Mouse (Mus musculus) ovary, postnatal 10 days (tissue): Measurements from ENCODE around the gene Esrrb.

Experiments
- DNase-seq: peaks from one replicate; pipeline ENCODE4 v3.0.0; 2022; ENCODE audit warnings: low spot score

Esrrb gene

DNA sequence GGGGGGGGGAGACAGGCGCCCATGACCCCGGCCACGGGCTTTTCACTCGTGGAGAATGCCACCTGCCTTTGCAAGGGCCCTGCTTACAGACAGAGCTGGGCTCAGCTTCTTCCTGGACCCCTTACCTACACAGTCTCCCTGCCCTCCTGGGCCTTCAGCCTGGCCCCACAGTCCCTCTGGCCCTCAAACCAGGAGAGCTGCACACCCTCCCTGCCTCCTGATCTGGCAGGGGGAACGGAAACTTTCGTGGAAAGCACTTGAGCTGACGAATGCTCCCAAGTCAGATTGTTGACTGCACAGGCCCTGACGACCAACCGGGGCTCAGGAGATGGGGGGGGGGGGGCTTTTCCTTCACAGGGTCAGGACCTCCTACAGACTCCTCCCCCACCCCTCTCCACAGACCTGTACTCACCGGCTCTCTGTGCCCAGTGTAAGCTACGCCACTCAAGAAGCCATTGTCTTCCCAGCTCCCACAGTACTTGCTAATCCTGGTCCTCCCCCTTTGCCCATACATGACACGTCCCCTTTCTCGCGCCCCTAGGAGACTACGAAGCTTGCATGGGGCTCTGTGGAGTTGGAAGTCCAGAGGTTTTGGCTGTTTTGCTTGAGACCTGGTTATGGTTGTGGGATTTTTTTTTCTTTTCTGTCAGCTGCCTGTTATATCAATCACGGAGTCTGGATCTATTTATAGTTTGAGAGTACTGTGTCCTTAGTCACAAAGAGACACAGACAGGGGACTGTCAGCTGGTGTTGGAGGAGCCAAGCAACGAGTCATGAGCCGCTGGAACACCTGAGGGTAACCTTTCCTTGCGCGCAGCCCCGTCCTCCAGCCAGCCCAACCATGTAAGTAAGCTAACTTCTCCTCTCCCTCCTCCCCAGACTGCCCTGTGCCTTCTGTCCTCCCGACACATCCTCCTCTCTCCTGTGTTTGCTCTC, at the start of gene Esrrb:
Esrrb (plus strand) TSS at position 422 of the 936 bp plus-strand sequence.
- no peak for DNase-seq

DNA sequence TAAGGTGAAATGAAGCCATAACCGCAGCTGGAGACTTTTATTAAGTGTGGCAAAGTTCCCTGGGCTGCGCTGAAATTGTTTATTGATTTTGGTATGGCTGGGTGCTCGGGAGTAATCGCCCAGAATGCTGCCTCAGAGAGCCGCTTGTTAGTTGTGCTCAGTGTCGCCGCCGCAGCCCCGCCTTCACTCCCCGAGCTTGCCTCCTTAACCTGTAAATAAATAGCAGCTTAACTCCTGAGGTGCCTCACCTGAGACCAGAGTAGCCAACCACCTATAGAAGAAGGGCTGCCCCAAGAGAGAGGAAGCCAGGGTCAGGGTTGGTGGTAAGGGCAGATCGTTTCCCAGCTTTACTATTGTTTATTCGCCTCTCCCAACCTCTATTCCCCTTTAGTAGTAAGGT, 40.3 kb upstream of the Esrrb start:
- DNase-seq: no peak

- DNase-seq: no peak
Measured at GRCm38 (mm10) chr12:86324297-86324696, 36.6 kb upstream of the Esrrb start.

GRCm38 (mm10) chr12:86329813-86330212, 31.1 kb upstream of the Esrrb start:
- DNase-seq: no peak

GRCm38 (mm10) chr12:86330684-86331083, 30.2 kb upstream of the Esrrb start:
- DNase-seq: no peak

GRCm38 (mm10) chr12:86331248-86331647, 29.7 kb upstream of the Esrrb start:
- no peak for DNase-seq

GRCm38 (mm10) chr12:86336209-86336608, 24.7 kb upstream of the Esrrb start:
- DNase-seq: no peak

- no peak for DNase-seq
Measured at GRCm38 (mm10) chr12:86336887-86337286, 24.0 kb upstream of the Esrrb start.

DNA sequence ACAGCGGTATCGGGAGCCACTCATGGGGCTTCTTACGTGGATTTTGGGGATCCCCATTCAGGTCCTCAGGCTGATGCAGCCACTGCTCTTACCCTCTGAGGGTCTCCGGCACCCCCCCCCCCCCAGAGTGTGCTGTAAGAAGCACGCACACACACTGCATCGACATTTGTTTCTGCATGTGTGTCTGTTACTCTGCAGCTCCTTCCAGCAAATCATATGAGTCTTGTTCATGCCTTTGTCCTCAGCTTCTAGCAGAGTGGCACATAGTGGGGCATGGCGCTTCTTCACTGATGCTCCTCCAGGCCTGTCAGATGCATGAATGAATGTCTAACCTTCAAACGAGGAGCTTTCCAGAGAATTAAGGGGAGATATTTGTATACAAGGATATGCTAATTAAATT, 11.4 kb upstream of the Esrrb start:
- no peak for DNase-seq

DNA sequence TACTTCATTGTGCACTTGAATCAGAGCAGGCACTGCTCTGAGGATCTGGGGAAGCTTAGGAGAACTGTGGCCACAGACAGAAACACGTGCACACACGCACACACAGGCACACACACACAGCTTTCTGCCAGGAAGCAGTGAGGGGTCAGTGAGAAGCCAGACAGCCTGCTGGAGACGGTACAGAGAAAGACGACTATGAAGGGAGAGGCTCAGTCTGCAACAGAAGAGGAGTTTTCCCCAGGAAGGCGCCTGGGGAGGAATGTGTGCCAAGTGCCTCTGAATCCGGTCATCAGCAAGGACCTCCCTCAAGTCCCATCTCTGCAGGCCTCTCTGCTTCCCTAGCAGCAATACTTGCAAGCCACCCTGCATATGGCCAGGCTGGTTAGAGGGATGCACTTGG, 1.5 kb upstream of the Esrrb start:
- no peak for DNase-seq

DNA sequence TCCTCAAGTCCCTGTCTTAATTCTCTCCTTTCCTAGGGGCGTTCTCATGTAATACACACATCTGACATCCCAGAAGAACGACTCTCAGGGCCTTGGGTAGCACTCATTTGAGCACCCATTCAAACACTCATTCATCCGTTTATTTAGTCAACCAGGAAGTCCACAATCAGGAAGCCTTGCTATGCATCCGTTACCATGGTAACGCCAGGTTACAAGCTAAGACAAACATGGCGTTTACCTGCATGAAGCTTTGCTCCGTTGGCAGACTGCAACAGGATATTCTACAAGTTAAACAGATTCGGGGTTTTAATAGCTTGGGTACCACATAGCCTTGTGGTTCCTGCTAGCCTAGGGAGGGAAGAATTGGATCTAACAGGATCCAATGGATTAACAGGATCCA, 1.0 kb upstream of the Esrrb start:
- no peak for DNase-seq

DNA sequence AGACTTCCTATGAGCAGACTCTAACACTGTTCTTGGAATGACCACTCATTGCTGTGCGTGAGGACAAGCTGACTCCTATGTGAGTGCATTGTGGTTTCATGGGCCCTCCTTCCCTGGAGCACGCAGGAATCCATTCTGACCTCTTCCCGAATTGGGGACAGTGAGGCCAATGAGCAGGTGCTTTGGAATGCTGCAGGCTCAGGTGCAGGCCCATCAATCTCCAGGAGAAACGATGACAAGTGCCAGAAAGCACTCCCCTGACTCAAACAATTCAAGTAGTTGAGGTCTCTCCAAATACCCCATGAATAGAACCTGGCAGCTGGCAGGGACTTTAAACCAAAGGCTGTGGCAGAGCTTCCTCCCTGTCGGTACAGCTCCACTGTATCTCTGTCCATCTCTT, 3.4 kb downstream of the Esrrb start:
- no peak for DNase-seq

- no peak for DNase-seq
Measured at GRCm38 (mm10) chr12:86364756-86365155, 3.8 kb downstream of the Esrrb start.

GRCm38 (mm10) chr12:86370611-86371383, 9.9 kb downstream of the Esrrb start:
- DNase-seq: no peak

DNA sequence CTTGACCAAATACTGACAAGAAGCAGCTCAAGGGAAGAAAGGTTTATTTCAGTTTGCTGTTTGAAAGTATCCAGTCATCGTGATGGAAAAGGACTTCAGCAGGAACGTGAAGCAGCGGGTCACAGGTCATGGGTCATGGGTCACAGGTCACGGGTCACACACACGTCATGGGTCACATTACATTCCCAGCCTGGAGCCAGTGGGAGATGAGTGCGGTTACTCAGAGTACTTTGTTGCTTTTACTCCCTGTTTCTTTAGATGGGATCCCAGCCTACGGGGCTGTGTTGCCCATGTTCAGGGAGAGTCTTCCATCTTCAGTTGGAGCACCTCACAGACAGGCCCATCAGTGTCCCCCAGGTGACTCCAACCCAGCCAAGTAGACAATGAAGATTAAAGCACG, 13.4 kb downstream of the Esrrb start:
- no peak for DNase-seq

- DNase-seq: no peak
Measured at GRCm38 (mm10) chr12:86379672-86380213, 18.8 kb downstream of the Esrrb start.

- DNase-seq: no peak
Measured at GRCm38 (mm10) chr12:86383803-86384202, 22.9 kb downstream of the Esrrb start.

DNA sequence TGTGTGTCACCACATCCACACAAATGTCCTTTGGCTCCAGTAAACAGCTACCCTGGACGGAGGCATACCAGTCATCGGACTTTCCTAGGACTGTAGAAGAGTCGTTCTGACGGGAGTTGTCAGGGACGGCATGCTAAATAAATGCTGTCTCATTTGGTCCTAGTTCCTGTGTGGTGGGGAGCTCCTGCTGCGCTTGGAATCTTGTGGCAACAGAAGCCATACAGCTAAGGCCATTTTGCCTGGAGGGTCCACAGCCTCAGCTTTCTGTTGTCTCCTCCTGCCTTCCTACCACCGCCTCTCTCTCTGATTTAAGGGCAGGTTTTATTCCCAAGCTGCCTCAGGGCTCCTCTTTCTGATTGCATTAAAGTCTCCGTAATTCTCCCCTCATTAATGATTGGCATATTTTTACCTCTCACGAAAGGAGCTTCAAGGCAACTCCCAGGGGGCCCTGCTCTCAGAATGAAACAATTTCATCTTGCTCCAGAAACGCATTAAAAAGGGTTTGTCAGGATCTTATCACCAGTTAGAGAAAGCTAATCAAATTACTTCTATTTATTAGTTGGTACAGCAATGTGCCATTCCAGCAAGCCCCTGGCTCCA, 26.9 kb downstream of the Esrrb start:
- DNase-seq: no peak

GRCm38 (mm10) chr12:86394773-86395172, 33.9 kb downstream of the Esrrb start:
- no peak for DNase-seq

GRCm38 (mm10) chr12:86395326-86395725, 34.4 kb downstream of the Esrrb start:
- no peak for DNase-seq

DNA sequence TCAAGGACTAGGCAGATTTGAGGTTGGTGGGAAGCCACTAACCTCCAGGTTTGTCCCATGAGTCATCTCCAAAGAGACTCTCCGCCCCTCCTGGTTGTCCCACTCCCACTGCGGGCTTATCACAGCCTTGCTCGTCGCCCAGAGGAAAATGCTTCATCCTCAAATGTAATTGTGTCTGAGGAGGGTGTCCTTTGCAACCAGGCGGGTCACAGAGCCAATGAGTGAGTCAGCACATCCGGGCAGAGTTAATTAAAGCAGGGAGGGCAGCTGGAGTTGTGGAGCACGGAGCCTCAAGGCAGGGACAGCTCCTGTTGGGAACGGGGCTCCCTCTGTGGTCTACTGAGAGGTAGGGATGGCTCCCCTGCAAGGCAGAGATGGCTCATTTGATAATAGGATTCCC, 37.8 kb downstream of the Esrrb start:
- DNase-seq: no peak

DNA sequence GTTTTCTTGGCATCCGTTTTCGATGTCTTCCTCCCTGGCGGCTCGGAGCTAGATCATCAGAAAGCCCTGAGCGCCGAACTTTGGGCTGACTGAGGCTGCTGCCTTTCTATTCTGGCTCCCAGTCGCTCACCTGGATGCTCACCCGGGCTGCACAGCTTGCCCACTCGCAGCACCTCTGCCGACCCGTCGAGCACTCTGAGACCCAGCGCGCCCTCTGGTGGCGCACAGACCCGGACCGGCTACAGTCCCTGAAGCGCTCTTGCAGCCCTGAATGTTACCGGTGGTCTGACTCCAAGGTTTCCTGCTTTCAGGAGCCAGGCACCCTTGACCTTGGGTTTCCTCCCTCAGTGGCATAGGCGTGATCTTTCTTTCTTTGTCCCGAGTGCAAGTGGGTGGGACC, 41.8 kb downstream of the Esrrb start:
- DNase-seq: peak; percentile 64
